Mouse (Mus musculus): ENCODE data around the gene Fam50a. TPM values are rescaled to one million over a fixed set of nuclear protein-coding genes. Genes with fewer than 3 reads are reported as not detected.

Fam50a gene
- 70.9 TPM for total RNA-seq (2023)

DNA sequence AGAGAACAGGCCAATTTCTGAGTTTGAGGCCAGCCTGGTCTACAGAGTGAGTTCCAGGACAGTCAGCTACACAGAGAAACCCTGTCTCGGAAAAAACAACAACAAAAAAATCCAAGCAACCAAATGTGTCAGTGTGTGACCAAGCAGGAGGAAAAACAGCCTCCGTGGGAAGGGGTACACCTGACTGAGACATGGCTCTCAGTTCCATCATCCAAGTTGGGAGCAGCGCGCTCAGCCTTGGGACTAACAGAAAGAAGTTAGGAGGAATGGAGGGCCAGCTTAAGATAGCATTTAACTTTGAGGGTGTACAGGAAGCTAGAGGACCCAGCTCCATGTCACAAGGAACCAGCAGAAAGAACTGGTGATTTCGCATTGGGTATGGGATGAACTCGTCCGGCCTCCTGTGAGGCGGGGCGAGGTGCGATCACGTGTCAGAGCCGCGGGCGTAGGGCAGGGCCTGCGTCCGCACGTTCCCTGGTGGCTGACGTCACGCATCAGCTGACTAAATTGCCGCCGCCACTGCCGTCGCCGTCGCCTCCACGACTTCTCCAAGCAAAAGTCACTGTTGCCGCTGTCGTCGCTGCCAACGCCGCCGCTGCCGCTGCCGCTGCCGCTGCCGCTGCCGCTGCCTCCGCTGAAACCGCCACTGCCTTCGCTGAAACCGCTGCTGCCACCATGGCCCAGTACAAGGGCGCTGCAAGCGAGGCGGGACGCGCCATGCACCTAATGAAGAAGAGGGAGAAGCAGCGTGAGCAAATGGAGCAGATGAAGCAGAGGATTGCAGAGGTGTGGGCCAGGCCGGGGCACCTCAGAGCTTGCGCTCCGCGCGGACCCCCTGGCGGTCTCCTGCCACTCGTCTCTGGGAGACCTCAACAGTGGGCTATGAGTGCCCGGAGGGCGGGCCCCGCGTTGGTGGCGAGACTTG lies at the start of gene Fam50a:
Gene Fam50a, plus strand, starts transcription at position 494 of the 925 bp plus-strand sequence.

DNA sequence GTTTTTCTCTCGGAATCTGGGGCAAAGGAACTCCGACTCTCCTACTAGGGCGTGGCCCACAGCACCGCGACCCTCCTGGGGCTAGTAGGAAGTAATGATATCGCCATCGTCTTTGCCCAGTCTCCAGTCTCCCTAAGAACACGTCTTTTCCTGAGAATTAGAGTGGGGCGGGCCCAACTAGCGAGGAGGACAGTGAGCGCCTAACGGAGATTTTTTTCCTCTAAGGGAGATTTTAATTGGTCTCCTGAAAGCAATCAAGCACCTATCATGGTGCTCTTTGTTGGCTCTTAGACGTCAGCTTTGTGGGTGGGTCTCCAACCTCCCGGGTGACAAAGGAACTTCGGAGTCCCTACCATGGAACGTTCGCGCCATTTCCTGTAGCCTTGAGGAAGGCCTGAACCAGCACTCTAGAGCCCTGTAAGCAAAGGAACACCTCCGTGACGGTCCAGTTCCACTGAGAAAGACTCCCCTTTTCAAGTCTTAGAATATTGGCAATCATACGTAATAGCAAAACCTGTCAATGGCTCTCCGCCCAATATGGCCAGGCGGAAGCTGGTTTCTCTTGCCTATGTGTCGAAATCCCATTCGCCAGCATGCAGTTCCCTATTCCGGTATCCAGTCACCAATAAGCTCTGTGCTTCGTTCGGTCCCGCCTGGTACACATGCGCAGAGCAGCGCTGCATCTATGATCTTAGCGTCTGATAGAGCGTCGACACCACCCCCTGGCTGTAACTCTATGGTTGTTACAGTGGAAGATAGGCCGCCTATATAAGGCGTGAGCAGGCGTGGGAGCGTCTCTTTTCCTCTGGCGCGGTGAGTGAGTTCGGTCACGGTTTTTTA lies 42.6 kb upstream of the Fam50a start, which contains the start of gene Rpl10:
Gene Rpl10, plus strand, starts transcription at position 751 of the 840 bp plus-strand sequence.

GRCm38 (mm10) chrX:74281732-74282394 lies 31.0 kb upstream of the Fam50a start, which contains the start of the genes Taz and Dnase1l1:
TSS of gene Taz (plus strand) at chrX:74281912.
TSS of gene Dnase1l1 (minus strand) at chrX:74282337.

GRCm38 (mm10) chrX:74296538-74297448 lies 16.0 kb upstream of the Fam50a start, which contains the start of gene Atp6ap1:
TSS of gene Atp6ap1 (plus strand) at chrX:74297097.

DNA sequence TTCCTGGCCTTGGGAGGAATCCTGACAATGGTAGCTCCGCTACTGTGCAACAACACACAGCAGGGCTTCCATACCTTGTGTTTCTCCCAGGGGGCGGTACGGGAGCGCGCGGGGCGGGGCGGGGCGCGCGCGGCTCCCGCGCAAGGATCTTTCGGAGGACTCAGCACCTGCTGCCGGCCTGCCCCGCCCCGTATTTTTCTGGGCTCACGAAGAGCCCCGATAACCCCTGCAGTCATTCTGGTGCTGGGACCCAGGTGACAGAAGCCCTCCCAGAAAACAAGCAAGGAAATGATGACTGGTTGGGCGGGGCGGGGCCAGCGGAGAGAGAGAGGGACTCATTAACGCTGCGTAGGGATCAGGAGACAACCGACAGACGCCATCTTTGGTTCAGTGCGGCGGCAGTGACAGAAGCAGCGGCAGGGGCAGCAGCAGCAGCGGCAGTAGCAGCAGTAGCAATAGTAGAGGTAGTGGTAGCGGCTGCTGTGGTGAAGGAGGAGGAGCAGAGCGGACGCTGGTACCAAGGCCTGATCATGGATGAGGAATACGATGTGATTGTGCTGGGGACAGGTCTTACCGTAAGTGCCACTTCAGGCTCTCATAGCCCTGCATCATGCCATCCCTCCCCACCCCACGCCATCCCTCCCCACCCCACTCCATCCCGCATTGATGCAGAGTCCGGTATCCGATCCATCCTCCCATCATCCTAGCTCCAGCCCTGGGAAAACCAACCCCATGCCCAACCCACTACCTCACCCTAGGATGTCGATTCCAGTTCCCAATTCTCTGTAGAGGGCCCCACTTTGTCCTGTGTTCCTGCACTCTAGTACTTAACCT lies 7.7 kb upstream of the Fam50a start, which contains the start of gene Gdi1:
Gene Gdi1, plus strand, starts transcription at position 132 of the 834 bp plus-strand sequence.

GRCm38 (mm10) chrX:74328725-74329161 lies 15.9 kb downstream of the Fam50a start, which contains the start of gene Plxna3:
TSS of gene Plxna3 (plus strand) at chrX:74329066.

GRCm38 (mm10) chrX:74353467-74353770 lies 40.6 kb downstream of the Fam50a start, which contains the start of gene Lage3:
TSS of gene Lage3 (minus strand) at chrX:74353618.

Other genes with a start within 250 kb of the Fam50a start
- gene Opn1mw, start 185.6 kb upstream of the Fam50a start, total RNA-seq (2023), result not detected
- gene Mecp2, start 177.7 kb upstream of the Fam50a start, total RNA-seq (2023), result 55.7 TPM
- gene Tex28, start 145.2 kb upstream of the Fam50a start, total RNA-seq (2023), result not detected
- 4.5 TPM for gene Tktl1, start 135.8 kb upstream of the Fam50a start, total RNA-seq (2023)
- 780 TPM for gene Flna, start 63.2 kb upstream of the Fam50a start, total RNA-seq (2023)
- gene Emd, start 58.3 kb upstream of the Fam50a start, total RNA-seq (2023), result 71.4 TPM
- 621 TPM for gene Rpl10, start 42.2 kb upstream of the Fam50a start, total RNA-seq (2023)
- 70.3 TPM for gene Taz, start 31.1 kb upstream of the Fam50a start, total RNA-seq (2023)
- 13.3 TPM for gene Dnase1l1, start 30.7 kb upstream of the Fam50a start, total RNA-seq (2023)
- 98.5 TPM for gene Atp6ap1, start 15.9 kb upstream of the Fam50a start, total RNA-seq (2023)
- 250 TPM for gene Gdi1, start 8.0 kb upstream of the Fam50a start, total RNA-seq (2023)
- 15.7 TPM for gene Plxna3, start 16.0 kb downstream of the Fam50a start, total RNA-seq (2023)
- 20.2 TPM for gene Lage3, start 40.6 kb downstream of the Fam50a start, total RNA-seq (2023)
- gene Ubl4a, start 60.2 kb downstream of the Fam50a start, total RNA-seq (2023), result 25.3 TPM
- gene Slc10a3, start 60.3 kb downstream of the Fam50a start, total RNA-seq (2023), result 15.4 TPM
- gene Fam3a, start 80.2 kb downstream of the Fam50a start, total RNA-seq (2023), result 17.3 TPM
- gene Ikbkg, start 80.3 kb downstream of the Fam50a start, total RNA-seq (2023), result 57.8 TPM
- gene G6pdx, start 116.2 kb downstream of the Fam50a start, total RNA-seq (2023), result 32.0 TPM
- not detected for gene Gm6880, start 168.4 kb downstream of the Fam50a start, total RNA-seq (2023)

Data from CD4-positive naive resting alpha-beta T cell, adult 57 days (primary cell).